Mouse (Mus musculus): ENCODE data around the gene Rpl27.
"Not testable (repeated sequence)": the region's sequence is repeated elsewhere in the genome, so short reads cannot be mapped to it uniquely, and the experiment has no call there.

The Rpl27 gene

GRCm38 (mm10) chr11:101448274-101448746 is 6.2 kb downstream of the Rpl27 start, which contains the start of gene Ifi35:
Ifi35 (plus strand) TSS chr11:101448407.
- peak; percentile 89 for DNase-seq

GRCm38 (mm10) chr11:101448899-101449298 is 6.8 kb downstream of the Rpl27 start:
- peak; percentile 48 for DNase-seq

- not testable (repeated sequence) for DNase-seq
Observed at GRCm38 (mm10) chr11:101449596-101449995, 7.5 kb downstream of the Rpl27 start.

GRCm38 (mm10) chr11:101450394-101450793 is 8.3 kb downstream of the Rpl27 start:
- no peak for DNase-seq

GRCm38 (mm10) chr11:101451536-101451935 is 9.4 kb downstream of the Rpl27 start:
- DNase-seq = no peak

- no peak for DNase-seq
Observed at GRCm38 (mm10) chr11:101452093-101452774, 10.1 kb downstream of the Rpl27 start.

- no peak for DNase-seq
Observed at GRCm38 (mm10) chr11:101454702-101455101, 12.6 kb downstream of the Rpl27 start.

GRCm38 (mm10) chr11:101455627-101456026 is 13.5 kb downstream of the Rpl27 start:
- DNase-seq = no peak

GRCm38 (mm10) chr11:101457631-101458030 is 15.5 kb downstream of the Rpl27 start:
- no peak for DNase-seq

- no peak for DNase-seq
Observed at GRCm38 (mm10) chr11:101458217-101458616, 16.1 kb downstream of the Rpl27 start.

- DNase-seq = no peak
Observed at GRCm38 (mm10) chr11:101459716-101460115, 17.6 kb downstream of the Rpl27 start.

GRCm38 (mm10) chr11:101460321-101460720 is 18.2 kb downstream of the Rpl27 start:
- DNase-seq = no peak

- no peak for DNase-seq
Observed at GRCm38 (mm10) chr11:101462141-101462540, 20.0 kb downstream of the Rpl27 start.

- no peak for DNase-seq
Observed at GRCm38 (mm10) chr11:101462583-101463440, 20.7 kb downstream of the Rpl27 start.

GRCm38 (mm10) chr11:101464211-101465100 is 22.4 kb downstream of the Rpl27 start, which contains the start of gene Rnd2:
Rnd2 (plus strand) TSS chr11:101464999.
- no peak for DNase-seq

GRCm38 (mm10) chr11:101465101-101465868 is 23.2 kb downstream of the Rpl27 start:
- DNase-seq = peak; percentile 45

- peak; percentile 91 for DNase-seq
Observed at GRCm38 (mm10) chr11:101465869-101466551, 23.9 kb downstream of the Rpl27 start, which contains the start of gene Vat1. Vat1 (minus strand) TSS chr11:101466230.

GRCm38 (mm10) chr11:101466552-101466950 is 24.5 kb downstream of the Rpl27 start:
- DNase-seq = not testable (repeated sequence)

- DNase-seq = peak; percentile 83
Observed at GRCm38 (mm10) chr11:101467477-101468262, 25.6 kb downstream of the Rpl27 start.

- DNase-seq = no peak
Observed at GRCm38 (mm10) chr11:101468263-101468688, 26.2 kb downstream of the Rpl27 start.

Measured in liver (tissue).